Mouse (Mus musculus): ENCODE data around the gene Ddx43.
"Not testable (repeated sequence)": the region's sequence is repeated elsewhere in the genome, so short reads cannot be mapped to it uniquely, and the experiment has no call there.

Ddx43 gene

DNA sequence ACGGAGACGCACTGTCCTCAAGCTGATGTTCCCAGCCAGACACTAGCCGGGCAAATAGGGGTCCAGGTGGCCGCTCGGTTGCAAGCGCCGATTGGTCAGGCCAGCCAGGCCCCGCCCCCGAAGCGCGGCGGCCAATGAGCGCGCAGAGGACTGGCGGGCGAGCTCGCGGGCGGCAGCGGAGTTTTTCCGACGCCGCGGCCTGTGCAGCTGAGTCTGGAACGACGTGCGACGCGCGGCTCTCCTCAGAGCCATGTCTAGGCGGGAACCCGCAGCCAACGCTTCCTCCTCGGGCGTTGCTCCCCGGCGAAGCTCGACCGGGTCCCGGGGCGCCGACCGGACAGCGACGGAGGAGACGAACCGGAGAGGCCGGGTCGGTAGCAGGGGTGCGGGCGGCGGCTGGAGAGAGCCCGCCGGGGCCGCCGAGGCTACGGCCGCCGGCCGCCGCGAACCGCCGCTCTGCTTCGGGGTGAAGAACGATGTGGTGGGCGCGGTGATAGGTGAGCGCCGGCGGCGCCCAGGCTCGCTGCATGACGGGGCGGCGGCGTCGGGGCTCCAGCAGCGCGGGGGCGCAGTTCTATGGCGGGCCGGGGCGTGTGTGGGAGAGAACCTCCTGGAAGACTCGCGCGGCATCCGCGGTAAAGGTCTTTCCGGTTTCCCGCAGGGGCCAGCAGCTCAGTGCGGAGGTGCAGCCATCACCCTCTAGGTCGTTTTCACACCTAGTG lies at the start of gene Ddx43:
Ddx43 (plus strand) TSS at position 148 of the 722 bp plus-strand sequence.
- peak; percentile 12 for DNase-seq

DNA sequence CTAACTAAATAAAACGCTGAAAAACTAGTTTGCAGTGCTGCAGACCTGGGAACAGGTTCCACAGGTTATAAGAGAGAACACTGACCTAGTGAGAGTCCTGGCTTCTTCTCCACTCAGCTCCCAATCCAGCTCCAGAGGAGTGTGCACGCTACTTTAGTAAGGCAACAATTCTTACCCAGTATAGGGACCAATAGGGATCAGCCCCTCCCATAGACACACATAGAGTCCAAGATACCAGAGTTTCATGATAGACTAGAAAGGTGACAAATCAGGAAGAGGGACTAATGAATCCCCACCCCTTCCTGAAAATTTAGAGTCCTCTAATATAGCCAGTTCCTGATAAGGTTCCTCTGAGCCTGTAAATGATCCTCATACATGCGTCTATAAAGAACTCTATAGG lies 48.6 kb upstream of the Ddx43 start:
- peak; percentile 21 for DNase-seq

- not testable (repeated sequence) for DNase-seq
Measured at GRCm38 (mm10) chr9:78348206-78349004, 47.2 kb upstream of the Ddx43 start.

DNA sequence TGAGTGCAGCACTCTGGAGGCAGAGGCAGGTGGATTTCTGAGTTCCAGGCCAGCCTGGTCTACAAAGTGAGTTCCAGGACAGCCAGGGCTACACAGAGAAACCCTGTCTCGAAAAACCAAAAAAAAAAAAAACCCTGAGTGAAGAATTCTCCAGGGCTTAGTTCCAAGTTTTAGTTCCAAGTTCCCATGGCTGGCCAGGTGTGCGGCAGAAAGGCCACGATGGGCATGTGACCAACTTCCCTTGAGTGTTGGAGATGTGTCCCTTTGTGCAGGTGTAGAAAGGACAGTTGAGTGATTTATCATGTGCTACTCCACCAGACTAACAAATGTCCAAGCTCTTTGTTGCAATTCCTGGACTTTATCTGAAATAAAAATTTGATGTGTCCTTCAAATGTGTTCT lies 46.4 kb upstream of the Ddx43 start:
- not testable (repeated sequence) for DNase-seq

GRCm38 (mm10) chr9:78350007-78350406 lies 45.6 kb upstream of the Ddx43 start:
- not testable (repeated sequence) for DNase-seq

- DNase-seq: no peak
Measured at GRCm38 (mm10) chr9:78351504-78352220, 43.9 kb upstream of the Ddx43 start.

GRCm38 (mm10) chr9:78354665-78355578 lies 40.7 kb upstream of the Ddx43 start:
- DNase-seq: no peak

DNA sequence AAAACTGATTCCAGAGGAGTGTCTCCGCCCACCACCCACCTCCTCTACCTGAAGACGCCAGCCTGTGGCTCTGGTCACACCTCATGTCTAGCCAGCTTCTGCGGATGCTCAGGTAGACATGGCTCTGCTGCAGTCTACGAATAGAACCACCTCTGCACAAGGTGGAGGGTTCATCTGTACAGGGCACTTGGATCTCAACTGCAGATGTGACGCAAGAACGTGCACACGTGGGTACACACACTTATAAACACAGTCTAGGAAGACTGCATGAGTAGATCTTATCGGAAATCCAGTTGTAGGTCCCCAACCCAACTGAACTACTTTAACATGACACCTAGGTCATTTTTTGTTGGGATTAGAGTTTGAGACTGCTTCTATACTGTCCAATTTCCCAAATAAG lies 40.0 kb upstream of the Ddx43 start, which contains the start of gene Gsta2:
Gsta2 (minus strand) TSS at position 178 of the 400 bp plus-strand sequence.
- DNase-seq: no peak

DNA sequence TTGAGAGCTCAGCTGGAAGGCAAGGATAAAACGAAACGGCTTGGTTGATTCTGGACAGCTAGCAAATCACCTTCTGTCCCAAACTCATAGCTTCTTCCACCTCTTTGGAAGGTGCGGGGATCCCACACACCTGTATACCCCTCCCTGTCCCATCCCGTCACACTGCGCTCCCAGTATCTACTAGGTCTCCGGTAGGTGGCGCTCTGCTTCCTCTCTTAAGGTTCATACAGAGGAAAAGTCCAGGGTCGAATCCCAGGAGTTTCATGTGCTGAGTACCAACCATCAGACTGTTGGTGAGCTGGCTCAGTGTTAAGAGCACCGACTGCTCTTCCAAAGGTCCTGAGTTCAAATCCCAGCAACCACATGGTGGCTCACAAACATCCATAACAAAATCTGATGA lies 37.5 kb upstream of the Ddx43 start:
- DNase-seq: peak; percentile 83

- no peak for DNase-seq
Measured at GRCm38 (mm10) chr9:78359750-78360483, 35.7 kb upstream of the Ddx43 start.

DNA sequence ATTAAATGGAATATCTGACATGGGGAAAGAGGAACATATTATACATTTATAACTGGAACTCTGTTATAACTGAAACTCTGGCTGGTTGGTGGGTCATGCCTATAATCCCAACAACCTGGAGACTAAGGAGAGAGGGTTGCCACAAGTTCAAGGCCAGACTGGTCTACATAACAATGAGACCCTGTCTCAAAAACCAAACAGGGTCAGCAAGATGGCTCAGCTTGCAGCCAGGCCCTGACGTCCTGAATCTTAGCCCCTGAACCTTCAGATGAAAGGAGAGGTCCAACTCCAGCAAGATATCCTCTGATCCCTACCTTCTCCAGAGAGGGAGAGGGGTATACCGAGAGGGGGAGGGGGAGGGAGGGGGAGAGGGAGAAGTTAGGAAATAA lies 35.1 kb upstream of the Ddx43 start:
- no peak for DNase-seq

DNA sequence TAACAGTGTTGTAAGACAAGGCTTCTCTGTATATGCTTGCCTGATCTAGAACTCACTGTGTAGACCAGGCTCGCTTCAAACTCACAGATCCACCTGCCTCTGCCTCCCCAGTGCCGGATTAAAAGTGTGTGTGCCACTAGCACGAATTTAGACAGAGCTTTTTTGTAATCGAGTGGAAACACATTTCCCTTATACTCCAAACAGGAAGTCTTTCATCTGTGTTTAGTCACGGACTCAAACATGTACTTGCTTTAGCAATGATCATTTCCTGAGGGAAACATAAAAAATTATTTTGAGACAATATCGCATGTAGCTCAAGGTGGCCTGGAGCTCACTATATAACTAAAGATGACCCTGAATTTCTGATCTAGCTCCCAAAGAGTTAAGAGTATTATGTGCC lies 32.2 kb upstream of the Ddx43 start:
- DNase-seq: no peak

DNA sequence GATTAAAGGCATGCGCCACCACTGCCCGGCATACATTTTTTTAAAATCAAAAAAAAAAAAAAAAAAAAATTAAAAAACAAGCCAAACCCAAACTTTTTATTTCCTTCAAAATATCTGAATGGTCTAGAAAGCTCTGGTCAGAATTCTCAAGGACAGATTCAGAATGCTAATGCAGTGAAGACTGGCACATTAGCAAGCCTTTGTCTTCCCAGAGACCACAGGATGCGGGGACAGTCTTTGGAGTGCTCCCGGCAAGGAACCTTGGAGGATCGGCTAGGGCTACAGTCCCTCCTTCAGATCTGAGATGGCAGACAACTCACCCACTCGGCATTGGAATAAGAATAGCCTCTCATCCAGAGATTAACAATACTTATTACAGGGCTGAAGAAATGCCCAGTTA lies 30.9 kb upstream of the Ddx43 start:
- DNase-seq: no peak

DNA sequence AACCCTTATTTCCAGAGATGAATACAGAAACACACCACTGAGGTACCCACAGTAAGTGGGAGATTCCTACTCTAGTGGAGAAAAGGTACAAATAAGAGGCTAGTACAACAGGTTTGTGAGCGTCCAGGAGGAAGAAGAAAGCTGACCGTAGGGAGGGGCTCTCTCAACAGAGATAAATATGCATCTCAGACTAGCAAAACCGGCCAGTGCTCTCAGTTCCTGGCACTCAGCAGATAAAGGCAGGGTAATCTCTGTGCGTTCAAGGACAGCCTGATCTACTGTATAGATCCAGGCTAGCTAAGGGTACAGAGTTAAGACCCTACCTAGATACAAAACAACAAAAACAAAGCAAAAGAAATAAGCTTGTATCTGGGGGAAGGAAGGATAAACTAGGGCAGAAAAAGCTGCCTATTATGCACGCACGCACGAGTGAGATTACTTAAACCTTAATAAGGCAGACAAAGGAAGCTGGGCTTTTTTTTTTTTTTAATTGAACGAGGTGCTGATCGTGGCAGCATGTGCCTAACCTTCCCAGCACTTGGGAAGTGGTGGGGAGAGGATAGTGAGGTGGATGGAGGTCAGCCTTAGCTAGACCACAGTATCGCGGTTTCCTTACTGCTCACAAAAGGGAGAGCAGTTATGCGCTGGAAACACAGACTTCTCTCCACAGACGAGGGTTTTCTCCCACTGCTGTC lies 29.6 kb upstream of the Ddx43 start:
- DNase-seq: no peak

DNA sequence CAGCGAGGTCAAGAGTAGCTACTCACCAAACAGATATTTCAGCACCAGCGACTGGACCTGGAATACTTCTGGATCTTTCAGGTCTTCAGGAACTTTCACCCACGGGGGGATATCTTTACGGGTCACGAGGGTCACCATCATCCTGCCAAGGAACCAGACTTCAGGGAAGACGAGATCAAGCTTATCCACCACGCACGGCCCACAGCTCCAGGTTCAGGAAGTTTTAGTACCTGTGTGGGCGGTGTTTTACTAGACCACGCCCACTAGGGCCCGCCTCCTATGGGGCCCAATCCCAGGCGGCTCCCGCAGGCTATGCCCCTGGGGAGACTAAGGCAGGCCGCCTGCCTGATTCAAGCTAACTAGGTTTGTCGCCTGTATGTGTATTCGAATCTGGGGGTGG lies 27.6 kb upstream of the Ddx43 start, which contains the start of gene Dppa5a:
Dppa5a (minus strand) TSS at position 219 of the 400 bp plus-strand sequence.
- not testable (repeated sequence) for DNase-seq

- no peak for DNase-seq
Measured at GRCm38 (mm10) chr9:78368671-78369293, 26.8 kb upstream of the Ddx43 start.

DNA sequence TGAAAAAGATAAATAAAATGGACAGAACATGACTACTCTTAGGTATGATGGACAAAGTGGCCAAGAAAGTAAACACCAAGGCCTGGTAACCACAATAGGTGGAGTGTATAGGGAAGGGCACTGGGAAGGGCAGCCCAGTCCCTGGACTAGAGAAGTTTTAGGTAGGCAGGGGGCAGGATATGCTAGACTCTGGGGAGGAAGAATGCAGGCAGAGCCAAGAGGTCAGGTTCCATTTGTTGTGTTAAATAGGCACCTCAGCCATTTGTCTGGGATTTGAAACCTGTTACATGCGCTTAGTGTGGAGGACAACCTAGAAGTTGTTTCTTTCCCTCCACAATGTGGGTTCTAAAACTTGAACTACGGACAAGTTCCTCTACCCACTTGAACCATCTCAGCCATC lies 26.2 kb upstream of the Ddx43 start:
- DNase-seq: no peak

DNA sequence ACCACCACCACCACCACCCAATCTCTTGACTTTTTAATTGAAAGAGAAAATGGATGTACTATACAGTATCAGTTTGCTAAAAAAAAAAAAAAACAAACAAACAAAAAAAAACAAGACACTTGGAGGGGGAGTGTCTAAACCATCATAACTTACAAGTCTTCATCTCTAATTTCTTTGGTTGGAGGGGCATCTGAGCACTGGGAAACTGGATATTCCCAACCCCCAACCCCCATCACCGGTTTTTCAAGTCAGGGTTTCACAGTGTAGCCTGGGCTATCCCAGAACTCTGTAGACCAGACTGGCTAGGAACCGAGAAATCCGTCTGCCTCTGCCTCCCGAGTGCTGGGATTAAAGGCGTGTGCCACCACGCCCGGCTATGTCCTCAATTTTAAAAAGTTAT lies 25.8 kb upstream of the Ddx43 start:
- DNase-seq: no peak

- DNase-seq: no peak
Measured at GRCm38 (mm10) chr9:78371441-78371840, 24.1 kb upstream of the Ddx43 start.

DNA sequence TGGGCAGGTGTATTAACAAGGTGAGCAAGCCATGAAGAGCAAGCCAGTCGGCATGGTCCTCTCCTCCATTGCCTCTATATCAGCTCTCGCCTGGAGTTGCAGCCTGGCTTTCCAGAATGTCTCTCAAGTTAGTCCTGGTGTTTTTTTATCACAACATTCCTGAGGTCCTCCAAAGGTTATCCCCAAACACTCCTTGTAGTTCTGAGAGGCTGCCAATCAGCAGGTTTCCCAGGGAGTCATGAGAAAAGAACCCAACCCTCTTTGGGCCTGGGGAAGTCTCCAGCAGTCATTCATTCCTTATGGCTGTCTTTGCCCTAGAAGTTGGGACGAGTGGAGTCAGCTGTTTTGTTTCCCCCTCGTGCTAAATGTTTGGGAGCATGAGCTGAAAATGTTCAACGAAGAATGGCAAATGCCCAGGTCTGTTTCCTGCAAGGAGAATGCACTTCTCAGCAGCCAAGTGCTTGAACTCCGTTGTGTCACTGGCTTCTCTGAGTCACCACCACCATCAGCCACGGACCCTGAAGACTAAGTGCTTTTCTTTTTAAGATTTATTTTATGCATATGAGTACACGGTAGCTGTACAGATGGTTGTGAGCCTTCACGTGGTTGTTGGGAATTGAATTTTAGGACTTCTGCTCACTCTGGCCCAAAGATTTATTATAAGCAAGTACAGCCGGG lies 22.6 kb upstream of the Ddx43 start:
- peak; percentile 9 for DNase-seq
